7 mouse cellular contexts compared by ENCODE assay signal in genomic region chrX:150813464-150814138, GRCm38 (mm10). TPM values are rescaled to one million over a fixed set of nuclear protein-coding genes. Genes with fewer than 3 reads are reported as not detected.
DNase-seq lines count a peak whose midpoint lies in the region; ATAC-seq lines count a peak whose summit lies in the region.

No protein-coding gene starts in this region.

- peak overlapping the region; percentile 60 for H3K9ac ChIP-seq in hindbrain, embryonic 15.5 days

- H3K4me3 ChIP-seq in hindbrain, embryonic 15.5 days = peak overlapping the region; percentile 49
- H3K4me3 ChIP-seq in limb, embryonic 10.5 days = peak overlapping the region; percentile 56

- peaks cover 9% of the 10 kb centered on the region; the same call in 1 of the 2 replicates for H3K4me1 ChIP-seq in hindbrain, embryonic 15.5 days (replicated peaks)
- 0 out of 2 replicates have a peak, but pooled peaks cover 4% of the 10 kb centered on the region for H3K4me1 ChIP-seq in limb, embryonic 10.5 days

- 33% methylated on average over 16 of the region's 16 CpGs for WGBS in hindbrain, embryonic 15.5 days
- 12% methylated on average over 16 of the region's 16 CpGs for WGBS in limb, embryonic 10.5 days

- peak; percentile 74 for ATAC-seq in hindbrain, embryonic 15.5 days (ENCODE audit: low FRiP score, low read depth)

- DNase-seq in NIH3T3 (ENCODE audit: low read depth) = peak; percentile 79
- DNase-seq in cerebellum, adult 18-20 months = peak; percentile 25 to 43
- DNase-seq in gastrocnemius, adult 18-20 months (ENCODE audit: low spot score) = peak; percentile 36
- DNase-seq in limb, embryonic 10.5 days (ENCODE audit: low spot score) = peak; percentile 54
- DNase-seq in mesoderm, embryonic 11.5 days (ENCODE audit: low read depth, low spot score) = peak; percentile 50
- peak; percentile 15 for DNase-seq in skeletal muscle tissue, adult 2 months (ENCODE audit: low read depth, low spot score)

- peaks cover 20% of the 10 kb centered on the region for H3K36me3 ChIP-seq in hindbrain, embryonic 15.5 days
- H3K36me3 ChIP-seq in limb, embryonic 10.5 days = peaks cover 36% of the 10 kb centered on the region

- peak overlapping the region; percentile 56 for H3K4me2 ChIP-seq in hindbrain, embryonic 15.5 days

- no peaks in the 10 kb centered on the region for H3K9me3 ChIP-seq in hindbrain, embryonic 15.5 days
- no peaks in the 10 kb centered on the region for H3K9me3 ChIP-seq in limb, embryonic 10.5 days (replicated peaks)

- no peaks in the 10 kb centered on the region for H3K27me3 ChIP-seq in hindbrain, embryonic 15.5 days
- peaks cover 98% of the 10 kb centered on the region for H3K27me3 ChIP-seq in limb, embryonic 10.5 days (ENCODE audit: low read depth, poor library complexity, severe bottlenecking)

- H3K27ac ChIP-seq in hindbrain, embryonic 15.5 days (replicated peaks) = peak overlapping the region; percentile 87
- H3K27ac ChIP-seq in limb, embryonic 10.5 days = peak overlapping the region; percentile 83

RNA-seq across cellular contexts. Expression of gene Maged2, which starts 0.5 kb away (rescaled TPM):
- total RNA-seq in gastrocnemius, adult 18-20 months (2021) = 10 to 100 TPM; 10.7 to 11.6 TPM
- polyA plus RNA-seq in hindbrain, embryonic 15.5 days (2015; fragmentation: Nextera tagmentation; extraction: Ambion mirVana) = 488 and 500 TPM in 2 replicates
- polyA plus RNA-seq in limb, embryonic 10.5 days (2016; fragmentation: Nextera tagmentation; extraction: Ambion mirVana) = 308 and 438 TPM in 2 replicates

Comparison
In these comparisons a context has a peak if more than half of its experiments do, and no peak if none do; other contexts are left out.
1. Peak in every context shown above with its lines: DNase-seq, ATAC-seq, H3K4me3 ChIP-seq and H3K27ac ChIP-seq.
2. DNase-seq: peak in every context shown above with its lines; median percentile 79 in NIH3T3; 54 in limb, embryonic 10.5 days; 50 in mesoderm, embryonic 11.5 days; 36 in gastrocnemius, adult 18-20 months; 34 in cerebellum, adult 18-20 months; 15 in skeletal muscle tissue, adult 2 months.